Mouse (Mus musculus) gastrocnemius, postnatal 10 days (tissue): Measurements from ENCODE around the gene A26c2. TPM values are rescaled to one million over a fixed set of nuclear protein-coding genes. Genes with fewer than 3 reads are reported as not detected.

Experiments
- DNase-seq: peaks from one replicate; pipeline ENCODE4 v3.0.0; 2021; ENCODE audit warnings: mixed read lengths
- long read RNA-seq, 2 experiments: library from polyadenylated mRNA; stranded (forward); transcript quantifications; one replicate each; pipeline ENCODE4 v2.0.0; 2021
- total RNA-seq, 2 experiments: library from RNA; stranded (reverse); gene quantifications; 2 replicates each; pipeline ENCODE4 v1.2.3; 2021

A26c2 gene
- not detected for total RNA-seq
- long read RNA-seq, experiment 1, result 0 reads
- long read RNA-seq, experiment 2, result 0 reads

DNA sequence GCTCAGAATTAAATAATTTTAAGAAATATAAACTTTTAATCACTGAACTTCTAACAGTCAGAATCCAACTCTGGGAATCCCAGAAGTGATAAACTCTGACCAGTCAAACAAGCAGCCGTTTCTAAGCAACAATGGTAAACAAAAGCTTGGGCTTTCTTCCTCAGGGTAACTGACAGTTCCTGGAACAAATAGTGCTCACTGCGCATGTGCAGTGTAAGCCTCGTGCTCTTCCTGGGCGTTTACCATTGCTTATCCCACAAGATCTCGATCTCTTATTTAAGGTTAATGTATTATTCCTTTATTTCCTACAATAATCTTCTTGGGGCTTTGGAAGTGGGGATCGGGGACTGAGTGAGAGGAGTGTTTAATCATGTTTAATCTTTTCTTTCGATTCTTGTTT lies at the start of gene A26c2:
Gene A26c2 (minus strand): TSS at position 101 of the 400 bp plus-strand sequence.
- DNase-seq, result no peak

DNA sequence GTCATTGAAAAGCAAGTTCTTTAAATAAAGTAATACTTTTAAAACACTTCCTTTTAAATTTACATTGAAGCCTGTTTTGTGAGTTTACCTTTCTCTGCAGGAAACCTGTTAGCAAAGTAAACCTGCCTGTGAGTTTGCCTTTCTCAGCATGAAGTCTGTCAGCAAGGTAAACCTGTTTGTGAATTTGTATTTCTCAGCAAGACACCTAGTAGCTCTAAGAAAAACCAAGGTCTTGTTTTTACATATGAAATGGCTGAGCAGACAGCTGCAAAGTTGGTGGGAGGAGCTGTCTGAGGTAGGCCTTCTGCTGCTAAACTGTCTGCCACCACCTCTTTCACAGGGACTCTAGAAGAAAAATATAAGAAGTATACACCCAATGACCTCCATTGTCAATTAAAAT lies 28.0 kb upstream of the A26c2 start:
- no peak for DNase-seq
